Comparison of ENCODE assay signal across 28 mouse cellular contexts in genomic region chr7:114753471-114753870, GRCm38 (mm10). TPM values are rescaled to one million over a fixed set of nuclear protein-coding genes. Genes with fewer than 3 reads are reported as not detected.
DNase-seq lines count a peak whose midpoint lies in the region; ATAC-seq and TF ChIP-seq lines count a peak whose summit lies in the region.
"Had no signal": no experiment of that assay in that cellular context is flagged by ENCODE, and none has a peak within 500 bp of the region (broad histone marks: within the 10 kb centered on the region; RNA-seq: fewer than 3 reads in every experiment).

No protein-coding gene starts in this region.

- no peak for TF ChIP-seq EP300 in stomach, postnatal 0 days (optimal IDR thresholded peaks at IDR 0.05)

- no peaks in the 10 kb centered on the region for H3K9me3 ChIP-seq in hindbrain, embryonic 11.5 days (ENCODE audit: control insufficient read depth, low read length)
- H3K9me3 ChIP-seq in hindbrain, embryonic 14.5 days (ENCODE audit: control insufficient read depth, low read length) = no peaks in the 10 kb centered on the region
- H3K9me3 ChIP-seq in stomach, postnatal 0 days (ENCODE audit: control insufficient read depth, low read length) = no peaks in the 10 kb centered on the region
- H3K9me3 ChIP-seq: embryonic facial prominence, embryonic 13.5 days; G1E; heart, embryonic 10.5 days; heart, embryonic 15.5 days; kidney, embryonic 15.5 days; limb, embryonic 13.5 days; liver, embryonic 12.5 days; neural tube, embryonic 15.5 days had no signal

- H3K27ac ChIP-seq in hindbrain, embryonic 11.5 days (ENCODE audit: low read depth, low read length) = no peak overlapping the region
- H3K27ac ChIP-seq in hindbrain, embryonic 14.5 days = no peak overlapping the region
- H3K27ac ChIP-seq in stomach, postnatal 0 days (replicated peaks) = no peak overlapping the region
- H3K27ac ChIP-seq in kidney, adult 2 months (ENCODE audit: insufficient read depth, low read depth, low read length) = no peak overlapping the region
- H3K27ac ChIP-seq: embryonic facial prominence, embryonic 13.5 days; heart, embryonic 10.5 days; heart, embryonic 15.5 days; kidney, embryonic 15.5 days; limb, embryonic 13.5 days; liver, embryonic 12.5 days; neural tube, embryonic 15.5 days had no signal

- H3K4me3 ChIP-seq in hindbrain, embryonic 11.5 days (ENCODE audit: low read depth, low read length) = no peak overlapping the region
- no peak overlapping the region for H3K4me3 ChIP-seq in hindbrain, embryonic 14.5 days (replicated peaks; ENCODE audit: low read length)
- no peak overlapping the region for H3K4me3 ChIP-seq in stomach, postnatal 0 days (ENCODE audit: low read depth, low read length)
- H3K4me3 ChIP-seq in kidney, adult 2 months (ENCODE audit: insufficient read depth, low read depth, low read length) = no peak overlapping the region
- H3K4me3 ChIP-seq: embryonic facial prominence, embryonic 13.5 days; heart, embryonic 10.5 days; heart, embryonic 15.5 days; kidney, embryonic 15.5 days; limb, embryonic 13.5 days; liver, embryonic 12.5 days; neural tube, embryonic 15.5 days had no signal

- H3K4me2 ChIP-seq in hindbrain, embryonic 11.5 days (replicated peaks; ENCODE audit: low read depth, low read length) = no peak overlapping the region
- no peak overlapping the region for H3K4me2 ChIP-seq in hindbrain, embryonic 14.5 days (replicated peaks)
- H3K4me2 ChIP-seq in stomach, postnatal 0 days (replicated peaks; ENCODE audit: low read depth) = no peak overlapping the region
- H3K4me2 ChIP-seq: embryonic facial prominence, embryonic 13.5 days; heart, embryonic 15.5 days; kidney, embryonic 15.5 days; limb, embryonic 13.5 days; liver, embryonic 12.5 days; neural tube, embryonic 15.5 days had no signal

- peak; percentile 11 to 54 for DNase-seq in cerebellum, postnatal 14 days
- no peak for DNase-seq in cerebellum, adult 9-10 months
- DNase-seq in hindbrain, embryonic 11.5 days (ENCODE audit: low spot score) = peak; percentile 54
- no peak for DNase-seq in hindbrain, embryonic 14.5 days (ENCODE audit: low spot score)
- DNase-seq in retina, embryonic 14.5 days (ENCODE audit: low spot score) = peak; percentile 23
- no peak for DNase-seq in retina, postnatal 1 day
- peak; percentile 11 for DNase-seq in stomach, postnatal 0 days (ENCODE audit: low spot score)
- no peak for DNase-seq in kidney, adult 2 months
- DNase-seq: adrenal gland, adult 8-10 months; cerebellum, adult 8-10 months; gastrocnemius, postnatal 10 days; kidney, adult 11 months; liver, postnatal 0 days; lung, postnatal 36 days; right cerebral cortex, adult 18-20 months; right cerebral cortex, postnatal 4 days; thymus, adult 2 months; thymus, postnatal 36 days had no signal

- 37% methylated on average over 2 of the region's 2 CpGs for WGBS in hindbrain, embryonic 11.5 days
- WGBS in hindbrain, embryonic 14.5 days = 36% methylated on average over 2 of the region's 2 CpGs
- WGBS in stomach, postnatal 0 days = 59% methylated on average over 2 of the region's 2 CpGs
- 71% methylated on average over 2 of the region's 2 CpGs for WGBS in kidney, adult 2 months

- H3K36me3 ChIP-seq in hindbrain, embryonic 11.5 days (ENCODE audit: control insufficient read depth, insufficient read depth, low read length) = no peaks in the 10 kb centered on the region
- no peaks in the 10 kb centered on the region for H3K36me3 ChIP-seq in hindbrain, embryonic 14.5 days (replicated peaks; ENCODE audit: control insufficient read depth, insufficient read depth)
- no peaks in the 10 kb centered on the region for H3K36me3 ChIP-seq in stomach, postnatal 0 days (ENCODE audit: control insufficient read depth, insufficient read depth, low read length)
- no peaks in the 10 kb centered on the region for H3K36me3 ChIP-seq in kidney, adult 2 months (ENCODE audit: control insufficient read depth, insufficient read depth, low read length)
- H3K36me3 ChIP-seq: embryonic facial prominence, embryonic 13.5 days; G1E; heart, embryonic 10.5 days; heart, embryonic 15.5 days; kidney, embryonic 15.5 days; limb, embryonic 13.5 days; liver, embryonic 12.5 days; neural tube, embryonic 15.5 days had no signal

- peak; percentile 90 for ATAC-seq in hindbrain, embryonic 11.5 days (ENCODE audit: low FRiP score)
- ATAC-seq in hindbrain, embryonic 14.5 days (ENCODE audit: low FRiP score) = no peak
- no peak for ATAC-seq in stomach, postnatal 0 days (ENCODE audit: low FRiP score, low TSS enrichment)
- ATAC-seq: liver, embryonic 12.5 days; liver, postnatal 0 days had no signal

- no peak for TF ChIP-seq POLR2A in kidney, adult 2 months (IDR thresholded peaks at IDR 0.05; ENCODE audit: low read depth, low read length)

- H3K4me1 ChIP-seq in hindbrain, embryonic 11.5 days (replicated peaks; ENCODE audit: control insufficient read depth, insufficient read depth, low read length) = no peaks in the 10 kb centered on the region
- H3K4me1 ChIP-seq in hindbrain, embryonic 14.5 days (replicated peaks; ENCODE audit: control insufficient read depth, insufficient read depth, low read length) = no peaks in the 10 kb centered on the region
- H3K4me1 ChIP-seq in stomach, postnatal 0 days (replicated peaks; ENCODE audit: control insufficient read depth, insufficient read depth) = no peaks in the 10 kb centered on the region
- peaks cover 8% of the 10 kb centered on the region; the same call in 1 of the 2 replicates for H3K4me1 ChIP-seq in kidney, adult 2 months (ENCODE audit: control insufficient read depth, insufficient read depth, low read length)
- H3K4me1 ChIP-seq: embryonic facial prominence, embryonic 13.5 days; heart, embryonic 15.5 days; kidney, embryonic 15.5 days; limb, embryonic 13.5 days; liver, embryonic 12.5 days; neural tube, embryonic 15.5 days had no signal

- no peaks in the 10 kb centered on the region for H3K27me3 ChIP-seq in hindbrain, embryonic 11.5 days (ENCODE audit: control insufficient read depth, insufficient read depth, low read length)
- H3K27me3 ChIP-seq in hindbrain, embryonic 14.5 days (ENCODE audit: control insufficient read depth, insufficient read depth, low read length) = no peaks in the 10 kb centered on the region
- no peaks in the 10 kb centered on the region for H3K27me3 ChIP-seq in stomach, postnatal 0 days (ENCODE audit: control insufficient read depth, insufficient read depth, low read length)
- no peaks in the 10 kb centered on the region for H3K27me3 ChIP-seq in kidney, adult 2 months (replicated peaks; ENCODE audit: control insufficient read depth, insufficient read depth, low read length)
- H3K27me3 ChIP-seq: embryonic facial prominence, embryonic 13.5 days; heart, embryonic 15.5 days; kidney, embryonic 15.5 days; limb, embryonic 13.5 days; liver, embryonic 12.5 days; neural tube, embryonic 15.5 days had no signal

- no peak overlapping the region for H3K9ac ChIP-seq in hindbrain, embryonic 11.5 days (ENCODE audit: low read depth, low read length)
- no peak overlapping the region for H3K9ac ChIP-seq in hindbrain, embryonic 14.5 days
- no peak overlapping the region for H3K9ac ChIP-seq in stomach, postnatal 0 days (ENCODE audit: low read length)
- H3K9ac ChIP-seq: embryonic facial prominence, embryonic 13.5 days; heart, embryonic 15.5 days; kidney, embryonic 15.5 days; limb, embryonic 13.5 days; liver, embryonic 12.5 days; liver, postnatal 0 days; neural tube, embryonic 15.5 days had no signal

- no peak for TF ChIP-seq CTCF in stomach, postnatal 0 days (IDR thresholded peaks at IDR 0.05; ENCODE audit: low read depth)
- TF ChIP-seq CTCF in kidney, adult 2 months (conservative IDR thresholded peaks at IDR 0.05; ENCODE audit: insufficient read depth, insufficient read length, low read depth, low read length) = no peak

RNA-seq across cellular contexts. Expression of gene Insc, which starts 10.0 kb away (rescaled TPM):
- polyA plus RNA-seq in hindbrain, embryonic 11.5 days (2014; fragmentation: Nextera tagmentation; extraction: Ambion mirVana) = 7.5 and 10.9 TPM in 2 replicates
- 2.9 and 3.1 TPM in 2 replicates for polyA plus RNA-seq in hindbrain, embryonic 14.5 days (2014; fragmentation: Nextera tagmentation; extraction: Ambion mirVana)
- polyA plus RNA-seq in stomach, postnatal 0 days (2015; fragmentation: Nextera tagmentation; extraction: Ambion mirVana) = 11.2 and 15.8 TPM in 2 replicates
- polyA plus RNA-seq in kidney, adult 2 months (2012; rRNA removed) = 5.9 and 6.0 TPM in 2 replicates
- polyA plus RNA-seq: G1E had no signal

RNA-seq across cellular contexts. Expression of gene Calcb, which starts 35.0 kb away (rescaled TPM):
- polyA plus RNA-seq in hindbrain, embryonic 11.5 days (2014; fragmentation: Nextera tagmentation; extraction: Ambion mirVana) = not detected in 2 replicates
- 11.2 and 11.6 TPM in 2 replicates for polyA plus RNA-seq in hindbrain, embryonic 14.5 days (2014; fragmentation: Nextera tagmentation; extraction: Ambion mirVana)
- 3.5 and 3.7 TPM in 2 replicates for polyA plus RNA-seq in stomach, postnatal 0 days (2015; fragmentation: Nextera tagmentation; extraction: Ambion mirVana)
- not detected in 2 replicates for polyA plus RNA-seq in kidney, adult 2 months (2012; rRNA removed)
- polyA plus RNA-seq: forebrain, embryonic 11.5 days; G1E; heart, embryonic 10.5 days; liver, embryonic 12.5 days; liver, postnatal 0 days; spleen, adult 2 months had no signal

Comparison
In these comparisons a context has a peak if more than half of its experiments do, and no peak if none do; other contexts are left out.
1. DNase-seq: peak in cerebellum, postnatal 14 days (2 of 2), hindbrain, embryonic 11.5 days (single experiment), retina, embryonic 14.5 days (single experiment) and stomach, postnatal 0 days (single experiment); none in cerebellum, adult 9-10 months (single experiment), hindbrain, embryonic 14.5 days (single experiment), retina, postnatal 1 day (single experiment) and kidney, adult 2 months (single experiment).